Mouse (Mus musculus) hindbrain, postnatal 0 days (tissue): ENCODE data around the gene Fgfr2. TPM values are rescaled to one million over a fixed set of nuclear protein-coding genes. Genes with fewer than 3 reads are reported as not detected.

ENCODE experiments used
- ATAC-seq: fragments of 200-750 bp; cut with Nextera tagmentation; 2 replicates; pipeline ENCODE4 v1.8.0; 2017; ENCODE audit warnings: mild to moderate bottlenecking, moderate TSS enrichment, moderate library complexity
- DNase-seq: peaks from one replicate; pipeline ENCODE4 v3.0.0-alpha.2; 2015; ENCODE audit warnings: low spot score
- H3K27ac ChIP-seq: fragments of 300-500 bp; sonication (generic); 2 replicates; pipeline ENCODE4 v1.5.1; 2014; ENCODE audit warnings: mild to moderate bottlenecking
- H3K27me3 ChIP-seq: fragments of 300-500 bp; sonication (generic); 2 replicates; pipeline ENCODE4 v1.6.1; 2014; ENCODE audit warnings: low read length, mixed read lengths; ENCODE audit not compliant: insufficient read depth
- H3K36me3 ChIP-seq: fragments of 300-500 bp; sonication (generic); 2 replicates; pipeline ENCODE4 v1.6.1; 2014; ENCODE audit warnings: low read length, mixed read lengths; ENCODE audit not compliant: insufficient read depth
- H3K4me1 ChIP-seq: fragments of 300-500 bp; sonication (generic); 2 replicates; pipeline ENCODE4 v1.6.1; 2014; ENCODE audit warnings: antibody characterized with exemption, low read length, mixed read lengths; ENCODE audit not compliant: insufficient read depth
- H3K4me2 ChIP-seq: fragments of 300-500 bp; sonication (generic); 2 replicates; pipeline ENCODE4 v1.6.1; 2014; ENCODE audit warnings: low read depth, mild to moderate bottlenecking, low read length, moderate library complexity, mixed read lengths
- H3K4me3 ChIP-seq: fragments of 300-500 bp; sonication (generic); 2 replicates; pipeline ENCODE4 v1.5.1; 2014; ENCODE audit warnings: low read length
- H3K9ac ChIP-seq: fragments of 300-500 bp; sonication (generic); replicated peaks from 2 replicates; pipeline ENCODE4 v1.6.1; 2014; ENCODE audit warnings: mild to moderate bottlenecking, low read length, moderate library complexity, mixed read lengths
- H3K9me3 ChIP-seq: fragments of 300-500 bp; sonication (generic); 2 replicates; pipeline ENCODE4 v1.6.1; 2016; ENCODE audit warnings: low read length, mixed read lengths
- CTCF ChIP-seq: IDR thresholded peaks from 2 replicates; pipeline ENCODE4 v1.5.1; 2016; ENCODE audit warnings: antibody characterized with exemption, control low read depth, low read depth
- WGBS: fragments of 180-500 bp; shearing (Covaris S2); extraction: QIAGEN DNeasy Blood & Tissue Kit; methylation state at CpG from one replicate; pipeline ENCODE4 v1.1.7; 2014; 5-methylcytosine and 5-hydroxymethylcytosine counted together
- polyA plus RNA-seq: library from polyadenylated mRNA; unstranded; fragments of >200 nt; fragmentation: Nextera tagmentation; extraction: Ambion mirVana; gene quantifications from 2 replicates; pipeline ENCODE4 v1.2.1, GENCODE M21; 2015
- total RNA-seq: library from RNA; depleted of rRNA; stranded (reverse); fragments of >200 nt; gene quantifications from 2 replicates; pipeline ENCODE4 v1.2.3, GENCODE M21; 2014

Gene Fgfr2
- total and polyA plus RNA-seq, 2 experiments from 2014 or later = 17.3 to 49.0 TPM

DNA sequence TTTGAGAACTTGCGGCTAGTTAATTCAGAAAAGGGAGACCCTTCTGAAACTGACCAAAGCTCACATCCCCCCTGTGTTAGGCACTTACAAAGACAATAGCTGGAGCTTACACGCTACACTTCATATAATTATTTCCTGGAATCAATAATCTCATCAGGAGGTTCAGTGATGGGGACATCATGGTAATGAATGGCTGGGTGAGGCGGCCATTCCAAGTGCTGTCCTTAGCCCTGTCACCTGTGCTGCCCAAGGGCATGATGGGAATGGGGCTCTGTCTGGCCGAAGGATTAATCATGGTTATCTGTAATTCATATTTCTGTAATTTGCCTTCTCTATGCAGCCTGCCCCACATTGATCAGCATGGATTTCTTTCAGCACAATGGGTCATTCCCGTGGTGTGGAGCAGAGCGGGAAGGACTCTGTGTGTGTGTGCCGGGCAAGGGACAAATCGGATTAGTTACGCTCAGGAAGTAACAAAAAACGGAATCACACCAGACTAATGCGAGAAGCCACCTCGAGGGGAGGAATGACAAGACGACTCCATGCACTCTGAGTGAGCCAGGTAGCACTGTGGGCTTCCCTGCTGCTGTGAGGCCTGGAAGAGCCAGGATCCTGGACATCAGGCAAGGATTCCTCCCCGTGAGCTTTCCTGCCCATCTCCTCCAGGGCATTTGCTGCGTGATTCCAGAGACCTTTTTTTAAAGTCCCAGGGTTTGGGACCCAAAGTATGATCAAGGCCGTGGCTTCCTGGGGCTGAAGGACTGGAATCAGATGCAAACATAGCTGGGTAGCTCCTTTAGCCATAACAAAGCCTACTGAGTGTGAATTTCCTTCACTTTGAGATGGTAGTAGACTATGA, 1375.8 kb downstream of the Fgfr2 start:
- Histone ChIP-seq H3K4me1 (no peaks in the 10 kb centered on the region), H3K36me3 (no peaks in the 10 kb centered on the region), H3K4me3 (no peak overlapping the region), H3K9me3 (no peaks in the 10 kb centered on the region), H3K27ac (no peak overlapping the region), H3K9ac (no peak overlapping the region), H3K4me2 (no peak overlapping the region), H3K27me3 (no peaks in the 10 kb centered on the region)
- 24% methylated on average over 16 of the region's 16 CpGs for WGBS
- no peak for DNase-seq
- ATAC-seq = no peak
- TF ChIP-seq CTCF = no peak

DNA sequence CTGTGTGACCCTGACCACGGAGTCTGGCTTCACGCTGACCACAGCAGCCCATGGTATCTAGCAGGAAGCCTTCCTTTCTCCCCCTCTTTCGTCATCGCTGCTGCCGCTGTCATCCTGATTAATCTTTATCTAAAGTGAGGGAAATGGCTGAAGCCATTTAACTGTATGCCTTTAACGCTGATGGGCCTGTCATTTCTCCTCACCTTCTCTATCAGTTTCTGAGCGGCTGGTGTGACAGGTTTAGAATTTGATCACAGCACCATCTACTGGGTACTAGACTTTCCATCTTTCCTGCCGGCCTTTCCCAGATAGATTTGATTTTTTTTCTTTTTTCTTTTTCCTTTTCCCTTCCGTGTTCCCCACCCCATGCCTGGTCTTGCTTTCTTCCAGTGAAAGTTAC, 1376.4 kb downstream of the Fgfr2 start:
- no peak for ATAC-seq
- no peak overlapping the region for H3K27ac ChIP-seq

DNA sequence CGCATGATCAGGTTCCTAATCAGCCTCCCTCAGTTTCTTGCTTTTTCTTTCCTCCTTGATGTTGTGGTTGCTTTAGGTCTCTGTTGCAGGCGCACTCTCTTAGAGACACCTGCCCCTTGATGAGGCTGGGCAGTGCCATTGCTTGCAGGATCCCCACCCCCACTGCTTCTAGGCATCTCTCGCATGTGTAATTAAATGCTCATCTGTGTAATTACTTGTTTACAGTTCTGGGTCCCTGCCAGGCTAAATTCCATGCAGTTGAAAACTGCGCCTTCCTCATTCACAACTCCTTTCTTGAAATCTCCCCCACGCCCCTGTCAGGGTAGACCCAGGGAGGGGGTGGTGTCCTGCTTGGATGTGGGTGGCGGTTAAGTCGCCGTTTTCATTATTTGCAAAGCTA, 1380.0 kb downstream of the Fgfr2 start:
- 31% methylated on average over 8 of the region's 8 CpGs for WGBS
- Histone ChIP-seq H3K4me1 (no peaks in the 10 kb centered on the region), H3K36me3 (no peaks in the 10 kb centered on the region), H3K27me3 (no peaks in the 10 kb centered on the region), H3K9me3 (no peaks in the 10 kb centered on the region), H3K27ac (no peak overlapping the region), H3K4me3 (no peak overlapping the region), H3K9ac (no peak overlapping the region), H3K4me2 (no peak overlapping the region)
- DNase-seq = no peak
- no peak for TF ChIP-seq CTCF
- ATAC-seq = no peak

More for the DNA sequence above, 1376.4 kb downstream of the Fgfr2 start:
- WGBS = 16% methylated on average over 9 of the region's 9 CpGs
- no peak overlapping the region for H3K4me3 ChIP-seq
- no peak overlapping the region for H3K9ac ChIP-seq
- H3K4me1 ChIP-seq = no peaks in the 10 kb centered on the region
- DNase-seq = peak; percentile 72
- peak; percentile 65 for TF ChIP-seq CTCF
- H3K9me3 ChIP-seq = no peaks in the 10 kb centered on the region
- H3K27me3 ChIP-seq = no peaks in the 10 kb centered on the region
- H3K4me2 ChIP-seq = 0 out of 2 replicates have a peak overlapping the region, but pooled peaks have one; percentile 23
- no peaks in the 10 kb centered on the region for H3K36me3 ChIP-seq

DNA sequence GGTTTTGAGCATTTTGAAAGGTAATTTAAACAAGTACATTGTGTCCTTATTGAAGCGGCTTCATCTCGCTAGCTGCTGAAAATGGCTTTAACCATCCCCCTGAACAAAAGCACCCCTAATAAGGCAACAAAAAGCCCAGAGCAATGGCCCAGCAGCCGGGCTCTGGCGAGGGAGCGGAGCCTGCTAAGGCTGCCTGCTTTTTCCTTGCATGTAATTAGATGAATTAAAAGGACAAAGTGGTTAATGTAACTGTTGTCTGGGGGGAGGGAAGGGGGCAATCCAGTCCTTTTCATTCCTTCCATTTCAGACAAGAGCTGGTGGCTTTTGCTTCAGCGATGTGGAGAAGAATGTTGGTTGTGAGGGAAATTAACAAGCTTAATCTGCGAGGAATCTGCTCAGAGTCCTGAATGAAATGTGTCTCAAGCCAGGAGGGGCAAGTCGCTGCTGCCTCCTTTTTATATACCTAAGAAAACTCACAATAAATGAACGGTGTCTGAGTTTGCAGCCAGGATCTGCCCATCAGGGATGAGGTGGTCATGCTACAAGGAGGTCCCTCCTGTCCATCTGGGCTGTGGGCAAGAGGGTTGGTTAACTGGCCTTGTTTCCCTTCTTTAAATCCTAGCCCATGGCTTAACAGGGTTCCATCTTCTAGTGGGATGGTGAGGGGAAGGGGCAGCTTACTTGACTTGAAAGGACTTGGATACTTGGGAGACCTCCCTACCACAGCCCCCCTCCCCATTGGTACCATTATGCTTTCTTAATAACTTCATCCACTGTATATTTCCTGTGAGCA, 1400.2 kb downstream of the Fgfr2 start:
- no peaks in the 10 kb centered on the region for H3K4me1 ChIP-seq
- TF ChIP-seq CTCF = no peak
- H3K4me3 ChIP-seq = no peak overlapping the region
- ATAC-seq = no peak
- peak overlapping the region; percentile 18; the same call in 1 of the 2 replicates for H3K4me2 ChIP-seq
- no peaks in the 10 kb centered on the region for H3K36me3 ChIP-seq
- WGBS = 15% methylated on average over 9 of the region's 9 CpGs
- no peaks in the 10 kb centered on the region for H3K27me3 ChIP-seq
- DNase-seq = peak; percentile 13
- H3K9me3 ChIP-seq = no peaks in the 10 kb centered on the region
- H3K27ac ChIP-seq = no peak overlapping the region
- no peak overlapping the region; the same call in 1 of the 2 replicates for H3K9ac ChIP-seq

DNA sequence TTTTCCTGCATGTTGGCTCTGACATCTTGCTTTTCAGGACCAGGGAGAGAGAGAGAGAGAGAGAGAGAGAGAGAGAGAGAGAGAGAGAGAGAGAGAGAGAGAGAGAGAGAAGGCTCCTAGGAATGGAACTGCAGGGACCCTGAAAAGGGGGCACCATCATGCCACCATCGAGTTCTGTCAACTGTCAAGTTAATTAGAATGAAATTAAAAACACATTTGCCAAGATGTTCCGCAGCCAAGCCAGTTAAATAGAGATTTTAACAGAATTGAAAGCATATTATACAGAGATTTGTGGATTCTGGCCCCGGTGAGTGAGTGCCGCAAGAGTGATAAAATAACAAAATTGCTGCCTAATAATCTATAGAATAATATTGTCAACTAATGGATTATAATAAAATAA, 1400.8 kb downstream of the Fgfr2 start:
- no peak overlapping the region for H3K4me3 ChIP-seq
- no peak for TF ChIP-seq CTCF
- no peaks in the 10 kb centered on the region for H3K27me3 ChIP-seq
- H3K4me1 ChIP-seq = no peaks in the 10 kb centered on the region
- no peak for ATAC-seq
- DNase-seq = no peak
- WGBS = 29% methylated on average over 4 of the region's 4 CpGs
- H3K27ac ChIP-seq = no peak overlapping the region
- no peak overlapping the region for H3K9ac ChIP-seq
- no peaks in the 10 kb centered on the region for H3K9me3 ChIP-seq
- H3K36me3 ChIP-seq = no peaks in the 10 kb centered on the region
- peak overlapping the region; percentile 18; the same call in 1 of the 2 replicates for H3K4me2 ChIP-seq

DNA sequence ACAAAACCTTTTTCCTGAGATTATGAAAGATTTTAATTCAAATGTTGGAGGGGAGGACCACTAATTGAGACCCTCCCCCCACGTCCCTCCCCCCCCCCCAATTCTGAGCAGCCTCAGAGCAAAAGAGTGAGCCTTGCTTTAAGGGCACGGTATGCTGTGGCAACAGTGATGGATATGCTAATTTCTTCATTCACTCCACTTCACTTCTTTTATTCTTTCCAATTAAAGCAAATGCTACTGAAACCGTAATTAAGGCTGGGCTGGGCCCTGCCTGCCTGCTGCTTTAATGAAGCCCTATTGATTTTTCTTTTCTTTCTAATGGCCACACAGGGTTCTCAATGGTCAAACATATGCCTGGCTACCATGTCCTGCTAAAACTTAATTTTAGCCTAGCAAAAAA, 1404.9 kb downstream of the Fgfr2 start:
- ATAC-seq (no peak), DNase-seq (no peak)
- H3K27ac ChIP-seq = no peak overlapping the region
- H3K36me3 ChIP-seq = no peaks in the 10 kb centered on the region
- no peaks in the 10 kb centered on the region for H3K9me3 ChIP-seq
- WGBS = 22% methylated on average over 3 of the region's 3 CpGs
- no peak overlapping the region for H3K9ac ChIP-seq
- TF ChIP-seq CTCF = no peak
- H3K27me3 ChIP-seq = no peaks in the 10 kb centered on the region
- no peaks in the 10 kb centered on the region for H3K4me1 ChIP-seq
- no peak overlapping the region for H3K4me3 ChIP-seq
- no peak overlapping the region for H3K4me2 ChIP-seq
